Mouse (Mus musculus) testis, adult 2 months (tissue): ENCODE data around the gene Gm32717. TPM values are rescaled to one million over a fixed set of nuclear protein-coding genes. Genes with fewer than 3 reads are reported as not detected.
"Not testable (repeated sequence)": the region's sequence is repeated elsewhere in the genome, so short reads cannot be mapped to it uniquely, and the experiment has no call there.

ENCODE experiments used
- H3K27ac ChIP-seq: fragments of 200-500 bp; 2 replicates; pipeline ENCODE4 v1.5.1; 2012; ENCODE audit warnings: low read depth, low read length; ENCODE audit not compliant: control insufficient read depth, insufficient read depth
- H3K27me3 ChIP-seq: fragments of 200-500 bp; 2 replicates; pipeline ENCODE4 v1.6.1; 2012; ENCODE audit warnings: mild to moderate bottlenecking, low read length, moderate library complexity; ENCODE audit not compliant: control insufficient read depth, insufficient read depth
- H3K36me3 ChIP-seq: fragments of 200-500 bp; 2 replicates; pipeline ENCODE4 v1.6.1; 2012; ENCODE audit warnings: mild to moderate bottlenecking, low read length; ENCODE audit not compliant: control insufficient read depth, insufficient read depth
- H3K4me1 ChIP-seq: fragments of 200-500 bp; 2 replicates; pipeline ENCODE4 v1.6.1; 2012; ENCODE audit warnings: low read length; ENCODE audit not compliant: control insufficient read depth, insufficient read depth
- H3K4me3 ChIP-seq: fragments of 200-500 bp; 2 replicates; pipeline ENCODE4 v1.5.1; 2012; ENCODE audit warnings: low read depth, mild to moderate bottlenecking, low read length, moderate library complexity, mixed read lengths; ENCODE audit not compliant: control insufficient read depth
- CTCF ChIP-seq: fragments of 200-500 bp; IDR thresholded peaks from 2 replicates; pipeline ENCODE4 v1.5.1; 2012; ENCODE audit warnings: low read depth, mild to moderate bottlenecking, inconsistent platforms, low read length, moderate library complexity; ENCODE audit not compliant: control insufficient read depth, insufficient read depth, insufficient replicate concordance
- POLR2A ChIP-seq: fragments of 200-500 bp; IDR thresholded peaks from 2 replicates; pipeline ENCODE4 v1.6.1; 2012; ENCODE audit warnings: low read depth, mild to moderate bottlenecking, inconsistent platforms, low read length, moderate library complexity; ENCODE audit not compliant: control insufficient read depth
- polyA plus RNA-seq: library from polyadenylated mRNA; depleted of rRNA; stranded (reverse); fragments of >200 nt; gene quantifications from 2 replicates; pipeline ENCODE4 v1.2.3, GENCODE M21; 2012; rRNA removed

Gm32717 gene
- polyA plus RNA-seq, 1 experiment, result not detected

- H3K36me3 ChIP-seq, result no peaks in the 10 kb centered on the region
- H3K27ac ChIP-seq, result no peak within 1 kb of the TSS
- TF ChIP-seq POLR2A (no peak), CTCF (no peak)
- H3K27me3 ChIP-seq, result no peaks in the 10 kb centered on the region
- H3K4me3 ChIP-seq, result no peak within 1 kb of the TSS
- no peaks in the 10 kb centered on the region for H3K4me1 ChIP-seq
These were observed 35.9 kb downstream of the Gm32717 start, which contains the start of gene Il22 for GRCm38 (mm10) chr10:118204642-118205041. Gene Il22 (plus strand): TSS chr10:118204942.

- not testable (repeated sequence) for H3K4me1 ChIP-seq, H3K27me3 ChIP-seq, H3K27ac ChIP-seq, H3K36me3 ChIP-seq, H3K4me3 ChIP-seq
These were observed 45.4 kb downstream of the Gm32717 start for GRCm38 (mm10) chr10:118195150-118195549.

Other genes starting within 250 kb of the Gm32717 start
- gene Mdm1, start 99.0 kb downstream of the Gm32717 start, polyA plus RNA-seq, result 45.0 and 52.4 TPM in 2 replicates
- not detected in 2 replicates for gene Il22, start 35.8 kb downstream of the Gm32717 start, polyA plus RNA-seq
- not detected in 2 replicates for gene Gm32802, start 17.9 kb upstream of the Gm32717 start, polyA plus RNA-seq
- not detected in 2 replicates for gene Iltifb, start 54.3 kb upstream of the Gm32717 start, polyA plus RNA-seq
- not detected in 2 replicates for gene Gm9040, start 86.2 kb upstream of the Gm32717 start, polyA plus RNA-seq
- gene Gm9044, start 91.6 kb upstream of the Gm32717 start, polyA plus RNA-seq, result not detected in 2 replicates
- not detected in 2 replicates for gene Gm9045, start 97.1 kb upstream of the Gm32717 start, polyA plus RNA-seq
- gene Gm9046, start 102.5 kb upstream of the Gm32717 start, polyA plus RNA-seq, result not detected in 2 replicates
- gene Gm9048, start 107.9 kb upstream of the Gm32717 start, polyA plus RNA-seq, result not detected in 2 replicates
- gene Gm9049, start 113.3 kb upstream of the Gm32717 start, polyA plus RNA-seq, result not detected in 2 replicates
- not detected in 2 replicates for gene Ifng, start 200.3 kb upstream of the Gm32717 start, polyA plus RNA-seq